Mouse (Mus musculus): ENCODE results near the gene Tnp2.
A peak's percentile ranks its signal among the peaks of the same experiment; 100 is the strongest.

Gene Tnp2

DNA sequence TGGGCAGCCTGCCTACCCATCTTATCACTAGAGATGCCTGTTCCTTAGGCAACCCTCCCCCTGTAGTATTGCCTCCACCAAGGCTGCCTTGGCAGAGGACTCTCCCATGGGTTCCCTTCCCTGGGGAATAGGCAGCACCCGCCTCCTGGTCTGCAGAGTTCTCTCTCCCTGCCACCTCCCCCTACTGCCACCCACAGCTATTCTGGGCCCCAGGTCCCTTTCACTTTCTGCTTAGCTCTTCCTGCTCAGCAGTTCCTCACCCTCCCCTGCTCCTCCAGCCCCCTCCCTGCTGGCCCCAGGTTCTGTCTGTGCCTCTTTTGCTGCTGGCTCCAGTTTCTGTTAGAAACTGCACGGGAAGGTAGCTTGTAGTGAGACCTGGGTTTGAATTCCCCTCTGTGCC, 18.8 kb downstream of the Tnp2 start:
- no peak for DNase-seq (ENCODE audit: low spot score)

DNA sequence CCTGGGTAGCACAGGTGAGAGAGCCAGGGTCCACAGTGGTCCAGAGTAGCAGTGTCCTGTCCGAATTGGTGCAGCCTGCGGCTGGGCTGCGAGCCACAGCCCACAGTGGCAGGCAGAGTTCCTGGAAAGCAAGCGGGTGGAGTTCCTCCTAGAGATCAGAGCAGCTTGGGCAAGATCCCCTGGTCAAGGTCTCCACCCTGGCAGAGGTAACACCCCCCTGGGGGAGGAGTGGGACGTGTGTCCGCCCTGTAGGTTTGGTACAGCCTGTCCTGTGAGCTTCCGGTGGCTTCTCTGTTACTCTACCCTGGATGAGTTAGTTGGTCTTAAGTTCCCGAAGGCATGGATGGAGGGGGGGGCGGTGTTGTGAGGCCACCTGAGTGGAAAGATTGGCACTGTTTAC, 19.6 kb downstream of the Tnp2 start:
- no peak for DNase-seq (ENCODE audit: low spot score)

DNA sequence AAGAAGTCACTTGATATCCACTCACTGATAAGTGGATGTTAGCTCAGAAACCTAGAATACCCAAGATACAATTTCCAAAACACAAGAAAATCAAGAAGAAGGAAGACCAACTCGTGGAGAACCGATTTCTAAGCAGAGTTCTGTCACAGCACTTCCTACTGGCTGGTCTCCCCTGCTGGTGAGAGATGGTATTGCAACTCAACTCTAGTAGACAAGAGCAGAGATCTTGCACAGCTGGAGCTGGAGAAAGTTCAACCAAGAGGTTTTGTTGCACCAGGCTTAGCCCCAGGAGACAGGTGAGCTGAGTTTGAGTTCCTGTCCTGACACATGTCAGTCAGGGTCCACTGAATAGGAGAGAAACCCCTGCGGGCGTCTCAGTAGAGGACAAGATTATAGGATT, 21.3 kb downstream of the Tnp2 start:
- peak; percentile 78 for DNase-seq (ENCODE audit: low spot score)

DNA sequence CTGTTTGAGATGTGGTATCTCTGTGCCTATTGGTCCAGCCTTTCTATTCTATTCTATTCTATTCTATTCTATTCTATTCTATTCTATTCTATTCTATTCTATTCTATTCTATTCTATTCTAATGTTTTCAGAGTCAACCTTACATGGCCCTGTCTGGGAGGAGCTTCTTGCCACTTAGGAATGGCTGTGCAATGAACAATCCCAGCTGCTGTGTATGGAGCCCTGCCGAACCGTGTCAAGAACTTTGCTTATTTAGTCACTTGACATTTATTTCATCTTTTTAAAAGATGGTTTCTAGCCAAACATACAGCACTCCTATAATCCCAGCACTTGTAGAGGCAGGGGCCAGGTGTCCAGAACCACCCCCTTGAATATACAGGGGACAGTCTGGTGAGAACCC, 24.1 kb downstream of the Tnp2 start:
- no peak for DNase-seq (ENCODE audit: low spot score)

DNA sequence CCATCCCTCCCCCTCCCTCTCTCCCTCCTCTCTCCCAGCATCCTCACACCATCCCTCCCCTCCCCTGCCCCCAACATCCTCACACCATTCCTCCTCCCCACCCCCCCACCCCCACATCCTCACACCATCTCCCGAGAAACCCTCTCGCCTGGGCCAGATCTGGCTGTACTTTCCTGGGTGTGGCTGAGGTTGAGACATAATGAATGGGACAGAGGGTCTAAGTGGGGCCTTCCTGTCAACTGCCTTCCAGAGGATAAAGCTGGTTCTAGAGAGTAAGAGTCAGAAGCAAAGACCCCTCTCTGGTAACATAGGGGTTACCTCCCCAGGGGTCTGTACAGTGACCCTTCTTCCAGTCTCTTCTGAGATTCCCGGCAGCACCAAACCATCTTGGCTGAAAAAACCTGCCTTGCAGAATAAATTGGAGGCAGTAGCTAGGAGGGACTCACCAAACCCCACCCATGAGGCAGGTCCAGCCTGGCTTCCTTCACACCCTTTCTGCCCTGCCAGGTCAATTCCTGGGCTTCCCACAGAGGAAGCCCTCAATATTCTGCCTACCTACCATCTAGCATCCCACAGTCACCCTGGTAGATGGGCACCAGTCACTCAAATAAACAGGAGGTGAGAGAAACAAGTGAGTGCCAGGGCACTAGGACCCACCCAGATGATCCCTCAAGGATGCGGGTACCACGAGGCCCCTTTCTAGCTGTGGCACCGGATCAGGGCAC, 24.8 kb downstream of the Tnp2 start:
- no peak for DNase-seq (ENCODE audit: low spot score)

DNA sequence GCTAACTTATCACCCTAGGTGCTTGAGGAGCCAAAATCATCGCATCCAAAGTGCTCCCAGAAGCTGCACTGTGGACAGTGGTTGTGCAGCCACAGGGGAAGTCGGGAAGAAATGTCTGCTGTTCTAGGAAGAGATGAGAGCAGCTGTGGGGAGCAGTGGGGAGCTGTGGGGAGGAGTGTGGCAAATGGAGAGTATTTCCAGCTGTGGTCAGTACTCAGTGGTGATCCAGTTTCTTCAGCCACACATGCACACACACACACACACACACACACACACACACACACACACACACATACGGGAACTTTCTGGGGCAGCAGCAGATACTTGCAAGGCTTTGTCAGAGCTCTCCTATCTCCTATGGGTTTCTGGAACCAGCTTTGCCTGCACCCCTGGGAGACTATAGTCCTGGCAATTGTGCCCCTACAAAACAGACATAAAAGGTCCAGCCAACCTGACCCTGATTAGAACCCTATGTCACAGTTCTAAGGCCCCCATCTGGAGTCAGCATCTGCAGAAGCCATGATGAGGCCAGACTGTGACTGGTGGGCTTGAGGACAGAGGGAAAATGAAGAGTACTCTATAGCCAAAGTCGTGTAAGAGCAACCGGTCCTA, 25.8 kb downstream of the Tnp2 start:
- no peak for DNase-seq (ENCODE audit: low spot score)

DNA sequence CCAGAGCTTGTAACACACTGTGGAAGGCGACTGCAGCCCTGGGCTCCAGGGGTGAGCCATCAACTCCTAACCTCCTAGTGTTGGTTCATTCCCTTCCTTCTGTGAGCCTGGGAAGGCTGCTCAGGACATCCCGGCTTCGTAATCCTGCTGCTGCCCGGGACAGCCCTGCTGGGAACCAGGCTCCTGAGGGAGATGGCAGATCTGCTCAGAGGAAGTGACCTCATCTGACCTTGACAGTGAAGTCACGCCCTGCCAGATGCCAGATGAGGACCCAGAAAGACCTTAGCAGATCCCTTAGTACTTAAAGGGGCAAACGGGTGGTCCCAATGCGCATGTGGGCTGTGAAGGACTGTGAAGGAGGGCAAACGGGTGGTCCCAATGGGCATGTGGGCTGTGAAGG, 27.3 kb downstream of the Tnp2 start:
- DNase-seq (ENCODE audit: low spot score) = no peak

DNA sequence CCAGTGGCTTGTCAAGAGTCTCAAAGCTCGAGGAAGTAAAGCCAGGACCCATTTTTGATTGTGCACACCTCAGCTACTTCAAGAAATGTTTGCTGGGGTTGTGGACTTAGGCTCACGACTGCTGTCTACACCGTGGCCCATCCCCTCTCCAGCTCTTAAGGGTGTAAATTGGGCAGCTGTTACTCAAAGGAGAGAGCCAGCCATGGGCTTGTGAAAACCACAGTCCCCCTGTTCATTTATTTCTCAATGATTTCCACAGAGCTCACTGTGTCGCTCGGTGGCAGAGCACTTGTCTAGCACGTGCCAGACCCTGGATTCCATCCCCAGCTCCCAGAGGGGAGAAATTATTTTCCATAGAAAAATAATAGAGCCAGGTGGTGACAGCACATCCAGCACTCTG, 32.3 kb downstream of the Tnp2 start:
- no peak for DNase-seq (ENCODE audit: low spot score)

DNA sequence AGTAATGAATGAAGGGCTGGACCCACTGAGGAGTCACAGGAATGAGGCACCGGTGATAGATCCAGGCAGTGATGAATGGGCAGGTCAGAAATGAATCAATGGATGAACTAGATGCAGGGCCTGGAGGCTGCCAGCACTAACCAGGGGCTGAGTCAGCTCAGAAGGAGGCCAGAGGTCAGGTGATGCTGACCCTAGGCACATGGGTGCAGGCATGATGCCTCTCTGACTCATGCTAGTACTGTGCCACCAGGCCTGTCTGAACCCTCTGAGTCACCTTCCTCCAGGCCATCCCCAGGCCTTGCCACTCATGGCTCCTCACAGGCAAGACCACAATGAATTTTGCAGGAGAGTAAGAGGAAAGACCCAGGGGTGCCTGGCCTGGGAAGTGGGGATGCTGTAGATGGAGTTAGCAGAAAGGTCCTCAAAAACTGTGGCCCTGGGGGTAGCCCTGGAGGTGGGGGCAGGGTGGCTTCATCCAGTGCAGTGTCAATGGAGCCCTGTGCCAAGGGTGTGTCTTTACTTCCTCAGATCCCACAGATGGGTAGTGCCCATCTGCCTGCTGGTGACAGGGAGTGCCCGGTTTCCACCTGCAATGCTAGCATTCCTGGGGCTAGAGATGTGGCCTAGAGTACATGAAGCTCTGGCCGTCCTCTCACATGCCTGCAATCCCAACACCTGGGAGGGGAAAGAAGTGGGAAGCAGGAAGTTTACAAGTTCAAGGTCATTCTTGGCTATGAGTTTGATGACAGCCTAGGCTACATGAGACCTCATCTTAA, 33.8 kb downstream of the Tnp2 start:
- no peak for DNase-seq (ENCODE audit: low spot score)

DNA sequence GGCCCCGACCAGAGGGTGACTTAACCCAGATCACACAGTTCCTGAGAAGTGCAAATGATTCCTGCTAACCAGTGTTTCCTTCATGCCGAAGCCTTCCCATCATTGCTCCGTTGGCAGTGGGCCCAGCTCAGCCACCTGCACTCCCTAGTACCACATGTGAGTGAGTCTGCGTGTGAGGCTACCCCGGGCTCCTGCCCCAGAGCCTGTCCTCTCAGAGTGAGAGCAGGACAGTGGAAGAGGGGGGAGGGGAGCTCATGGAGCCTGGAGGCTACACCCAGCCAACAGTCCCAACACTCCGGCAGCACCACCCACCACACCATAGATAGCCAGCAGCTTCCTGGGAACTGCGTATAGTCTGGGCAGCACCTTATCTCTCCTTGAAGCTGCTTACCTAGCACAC, 38.6 kb downstream of the Tnp2 start:
- DNase-seq (ENCODE audit: low spot score) = peak; percentile 42

DNA sequence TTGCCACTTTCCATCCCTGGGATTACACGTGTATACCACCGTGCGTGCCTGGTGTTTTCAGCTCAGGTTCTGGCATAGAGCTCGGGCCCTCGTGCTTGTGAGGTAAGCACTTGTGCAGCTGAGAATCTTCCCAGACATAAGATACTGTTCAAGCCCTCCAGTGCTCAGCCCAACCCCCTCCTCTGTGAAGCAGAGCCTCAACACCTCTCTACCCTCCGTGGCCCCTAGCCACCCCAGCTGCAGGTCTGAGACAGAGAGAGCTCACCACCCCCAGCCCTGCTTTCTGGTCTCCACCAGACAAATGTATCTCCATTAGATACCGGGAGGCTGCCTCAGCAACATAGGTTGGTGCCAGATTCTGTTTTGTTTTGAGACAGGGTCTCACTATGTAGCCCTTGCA, 39.2 kb downstream of the Tnp2 start:
- DNase-seq (ENCODE audit: low spot score) = no peak

DNA sequence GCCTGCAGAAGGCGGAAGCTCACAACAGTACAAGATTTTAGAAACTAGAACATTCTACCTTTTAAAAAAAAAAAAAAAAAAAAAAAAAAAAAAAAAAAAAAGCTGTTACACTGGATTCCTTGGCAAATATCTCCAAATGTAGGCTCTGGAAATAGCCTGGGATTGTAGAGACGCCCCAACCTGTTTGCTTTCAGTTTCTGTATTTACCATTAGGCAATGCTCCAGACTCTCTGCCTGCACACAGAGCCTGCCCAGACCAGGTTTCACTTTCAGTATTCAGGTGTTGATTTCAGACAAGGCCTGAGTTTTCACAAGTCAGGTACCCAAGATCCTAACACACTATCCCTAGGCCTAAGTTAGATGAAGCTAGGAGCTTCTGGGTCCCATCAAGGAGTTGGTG, 47.4 kb downstream of the Tnp2 start:
- no peak for DNase-seq (ENCODE audit: low spot score)

DNA sequence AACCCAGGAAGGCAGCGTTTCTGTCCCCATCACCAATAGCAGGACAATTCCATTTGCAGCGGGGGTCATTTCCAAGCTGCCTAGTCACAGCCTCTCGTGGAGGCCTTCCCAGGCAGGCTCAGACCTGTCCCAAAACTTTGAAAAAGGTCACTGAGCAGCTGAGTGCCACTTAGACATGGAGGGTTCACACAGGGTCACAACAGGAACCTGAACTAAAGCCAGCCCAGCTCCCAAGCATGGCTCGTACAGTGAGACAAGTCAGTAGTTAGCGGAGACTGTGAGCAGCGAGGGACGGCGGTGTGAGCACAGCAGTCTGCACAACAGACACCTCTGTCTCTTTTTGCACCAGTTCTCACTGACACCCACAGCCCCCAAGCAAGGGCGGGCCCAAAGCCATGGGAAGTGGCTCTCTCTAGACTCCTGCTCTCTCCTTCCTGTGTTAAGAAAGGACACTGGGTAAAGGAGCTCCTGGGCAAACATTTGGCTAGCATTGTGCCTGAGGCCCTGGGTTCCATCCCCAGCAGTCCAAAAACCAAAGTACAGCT, 48.5 kb downstream of the Tnp2 start:
- no peak for DNase-seq (ENCODE audit: low spot score)

DNA sequence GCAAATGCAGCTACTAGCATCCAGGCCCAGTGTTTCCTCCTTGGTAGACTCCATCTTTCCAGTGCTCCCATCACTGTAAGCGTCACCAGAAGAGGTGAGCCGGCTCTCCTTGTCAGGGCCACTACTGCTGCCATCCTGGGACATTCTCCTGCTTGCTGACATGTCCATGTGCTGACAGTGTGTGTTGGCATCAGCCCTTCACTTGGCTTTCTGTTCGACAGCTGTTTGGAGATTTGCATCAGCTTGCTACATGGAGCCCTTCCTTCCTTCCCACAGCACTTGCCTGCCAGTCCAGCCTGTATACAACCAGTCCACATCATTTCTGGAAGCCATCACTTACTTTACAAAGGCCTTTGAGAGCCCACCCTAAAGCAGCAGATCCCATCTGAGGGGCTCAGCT, 49.6 kb downstream of the Tnp2 start:
- no peak for DNase-seq (ENCODE audit: low spot score)
